Mouse (Mus musculus) urinary bladder, postnatal 4 days (tissue): ENCODE data around the gene Manbal.

ENCODE experiments used
- DNase-seq, 2 experiments: peaks; one replicate each; pipeline ENCODE4 v3.0.0; 2021 to 2022; ENCODE audit warnings: low spot score in 2 of 2

The Manbal gene

DNA sequence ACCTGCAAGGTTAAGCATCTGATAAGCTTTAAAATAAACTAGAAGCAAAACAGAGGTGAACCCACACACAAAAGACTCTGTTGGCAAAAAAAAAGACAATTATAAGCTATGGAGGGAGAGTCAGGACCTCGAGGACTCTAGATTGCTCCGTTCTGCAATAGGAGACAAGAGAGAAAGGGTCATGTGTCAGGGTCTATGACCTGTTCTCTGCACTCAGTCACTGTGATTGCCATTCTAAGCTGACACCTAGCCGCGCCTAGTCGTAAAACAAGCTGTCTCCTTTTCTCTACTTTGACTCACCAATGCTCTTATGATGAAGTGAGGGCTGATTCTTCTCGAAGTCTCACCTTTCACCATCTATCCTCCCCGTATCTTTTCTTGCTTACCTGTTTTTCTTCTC, 45.1 kb downstream of the Manbal start:
- no peak for DNase-seq

- no peak for DNase-seq
Measured at GRCm38 (mm10) chr2:157417229-157417628, 49.8 kb downstream of the Manbal start.

GRCm38 (mm10) chr2:157418206-157418605, 50.8 kb downstream of the Manbal start, which contains the start of gene Src:
Src (plus strand) TSS chr2:157418444.
- DNase-seq: no peak

GRCm38 (mm10) chr2:157418609-157419071, 51.2 kb downstream of the Manbal start:
- DNase-seq: no peak

- no peak for DNase-seq
Measured at GRCm38 (mm10) chr2:157419506-157419905, 52.1 kb downstream of the Manbal start.

GRCm38 (mm10) chr2:157420404-157420803, 53.0 kb downstream of the Manbal start:
- no peak for DNase-seq

GRCm38 (mm10) chr2:157422062-157422655, 54.8 kb downstream of the Manbal start:
- DNase-seq: no peak

DNA sequence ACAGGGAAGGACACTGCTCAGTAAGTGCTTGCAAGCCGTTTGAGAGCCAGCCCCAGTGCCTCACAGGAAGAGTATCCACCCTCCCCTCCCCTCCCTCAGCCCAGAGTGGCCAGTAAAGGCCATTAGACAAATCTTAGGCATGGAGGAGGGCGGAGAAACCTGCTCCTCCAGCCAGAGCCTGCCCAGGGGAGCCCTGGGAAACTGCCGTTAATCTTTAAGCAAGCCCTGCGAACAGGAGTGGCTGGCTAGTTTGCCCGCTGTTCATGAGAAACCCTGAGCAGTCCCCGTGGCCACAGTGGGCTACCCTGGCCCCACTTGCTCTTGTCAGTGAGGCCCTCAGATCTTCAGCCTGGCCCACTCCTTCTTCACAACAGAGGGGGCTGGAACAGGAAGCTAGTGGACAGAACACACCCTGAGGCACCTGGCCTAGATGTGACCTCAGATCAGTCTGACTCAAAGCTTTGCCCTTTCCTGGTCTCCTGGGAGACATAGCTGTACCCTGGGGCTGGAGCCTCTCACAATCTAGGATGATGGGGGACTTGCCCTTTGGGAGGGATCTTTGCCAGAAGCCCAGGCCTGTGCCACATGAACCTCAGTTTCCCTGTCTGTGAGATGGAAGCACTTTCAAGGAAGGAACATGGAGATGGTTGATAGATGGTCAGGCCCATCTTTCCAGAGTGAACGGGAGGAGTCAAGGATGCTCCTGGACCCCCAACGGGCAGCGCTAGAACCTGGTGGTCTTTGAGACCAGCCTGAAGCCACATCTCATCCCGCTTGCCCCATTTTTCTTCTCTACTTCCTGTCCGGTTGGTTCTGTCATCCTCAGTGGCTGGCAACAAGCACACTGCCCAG, 55.7 kb downstream of the Manbal start:
- no peak for DNase-seq

DNA sequence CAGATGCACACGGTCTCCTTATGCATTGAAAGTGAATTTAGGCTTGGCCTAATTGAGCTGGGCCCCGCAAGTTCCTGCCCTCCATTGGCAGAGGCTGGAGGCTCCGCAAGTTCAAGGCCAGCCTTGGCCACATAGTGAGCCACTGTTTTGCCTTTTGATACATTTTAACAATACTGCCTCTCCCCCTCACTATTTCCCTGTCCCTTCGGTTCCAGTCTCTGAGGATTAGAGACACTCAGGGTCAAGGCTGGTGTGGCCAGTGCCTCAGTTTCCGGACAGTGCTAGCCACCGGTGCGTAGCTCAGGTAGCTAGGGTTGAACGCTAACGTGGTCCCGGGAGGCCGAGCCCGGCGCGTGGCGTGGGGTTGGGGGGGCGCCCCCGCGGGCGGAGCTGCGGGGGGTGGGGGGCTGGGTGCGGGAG, 56.3 kb downstream of the Manbal start:
- DNase-seq: no peak

DNA sequence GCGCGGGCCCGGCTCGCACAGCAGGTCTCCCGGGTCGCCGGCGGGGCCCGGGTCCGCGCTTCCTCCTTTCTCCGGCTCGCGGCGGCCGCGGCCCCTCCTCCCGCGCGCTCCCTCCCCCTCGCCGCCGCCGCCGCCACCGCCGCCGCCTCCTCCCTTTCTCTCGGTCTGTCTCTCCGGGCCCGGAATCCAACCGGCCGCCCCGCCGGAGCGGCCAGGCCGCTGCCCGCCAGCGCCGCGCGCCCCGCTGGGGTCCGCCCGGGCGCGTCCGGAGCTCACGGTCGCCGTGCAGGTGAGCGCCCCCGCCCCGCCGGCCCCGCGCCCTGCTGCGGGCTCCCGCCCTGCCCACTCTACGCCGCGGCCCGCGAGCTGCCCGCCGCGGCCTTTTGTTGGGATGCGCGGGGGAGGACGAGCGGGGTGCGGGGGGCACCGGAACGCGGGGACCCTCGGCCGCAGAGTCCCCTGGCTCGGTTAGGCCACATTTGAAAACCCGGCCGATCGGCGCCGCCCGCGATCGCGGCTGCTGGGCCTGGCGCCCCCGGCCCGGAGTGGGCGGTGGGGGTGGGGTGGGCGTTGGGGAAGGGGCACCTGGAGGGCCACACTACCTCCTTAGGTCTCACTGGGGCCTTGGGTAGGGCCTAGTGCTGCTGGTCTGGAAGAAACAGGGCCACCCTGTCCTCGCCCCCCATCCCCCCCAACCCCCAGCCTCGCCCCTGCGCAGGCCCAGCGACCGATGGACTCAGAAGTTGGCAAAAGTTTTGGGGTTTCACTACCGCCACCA, 56.9 kb downstream of the Manbal start:
- DNase-seq: no peak

DNA sequence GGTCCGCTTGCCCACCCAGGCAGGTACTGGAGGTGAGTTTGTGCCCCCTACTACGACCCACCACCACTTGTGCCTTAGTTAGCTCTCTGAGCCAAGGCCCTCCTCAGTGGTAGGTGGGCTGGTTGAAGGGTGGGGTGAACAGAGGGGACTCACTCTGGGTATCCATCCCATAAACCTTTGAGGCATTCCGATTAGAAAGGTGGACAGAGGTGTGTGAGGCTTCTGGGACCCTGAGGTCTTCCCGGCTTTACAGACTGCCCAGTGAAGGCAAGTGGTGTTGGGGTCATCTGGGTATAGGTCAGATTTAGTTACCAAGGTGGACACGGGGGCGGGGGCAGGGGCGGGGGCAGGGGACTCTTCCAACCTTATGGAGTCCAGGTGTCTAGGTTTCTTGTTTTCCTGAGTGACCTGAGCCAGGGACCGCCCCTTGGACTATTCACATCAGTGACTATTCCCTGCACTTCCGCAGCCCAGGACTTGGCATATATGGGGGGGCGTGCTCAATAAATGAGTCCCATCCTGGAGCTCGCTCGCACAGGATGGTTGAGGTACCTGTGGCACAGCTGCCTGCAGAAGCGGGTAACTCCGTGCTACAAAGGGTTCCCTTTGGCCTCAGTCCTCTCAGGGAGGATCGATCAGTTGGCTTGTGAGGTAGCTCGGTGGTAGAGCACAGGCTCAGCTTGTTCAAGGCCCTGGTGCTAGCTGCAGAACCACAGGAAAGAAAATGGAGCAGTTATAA, 57.7 kb downstream of the Manbal start:
- DNase-seq: no peak

DNA sequence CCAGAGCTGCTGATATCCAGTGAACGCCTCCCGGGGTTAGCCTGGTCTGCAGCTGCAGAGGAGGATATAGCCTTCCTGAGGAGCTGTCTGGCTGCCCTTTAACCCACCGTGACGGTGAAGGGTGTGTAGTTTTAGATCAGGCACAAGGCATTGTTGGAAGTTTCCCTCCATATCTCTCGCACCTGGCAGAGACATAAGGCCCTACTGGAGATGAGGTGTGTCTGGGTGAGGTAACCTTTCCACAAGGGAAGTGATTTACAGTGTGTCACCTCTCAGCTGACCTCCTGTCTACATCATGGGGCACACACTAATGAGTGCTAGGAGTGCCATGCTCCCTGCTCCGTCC, 58.2 kb downstream of the Manbal start:
- no peak for DNase-seq

- no peak for DNase-seq
Measured at GRCm38 (mm10) chr2:157426171-157426570, 58.8 kb downstream of the Manbal start.

- no peak for DNase-seq
Measured at GRCm38 (mm10) chr2:157427164-157427563, 59.8 kb downstream of the Manbal start.

- DNase-seq: no peak
Measured at GRCm38 (mm10) chr2:157428351-157429139, 61.2 kb downstream of the Manbal start.

DNA sequence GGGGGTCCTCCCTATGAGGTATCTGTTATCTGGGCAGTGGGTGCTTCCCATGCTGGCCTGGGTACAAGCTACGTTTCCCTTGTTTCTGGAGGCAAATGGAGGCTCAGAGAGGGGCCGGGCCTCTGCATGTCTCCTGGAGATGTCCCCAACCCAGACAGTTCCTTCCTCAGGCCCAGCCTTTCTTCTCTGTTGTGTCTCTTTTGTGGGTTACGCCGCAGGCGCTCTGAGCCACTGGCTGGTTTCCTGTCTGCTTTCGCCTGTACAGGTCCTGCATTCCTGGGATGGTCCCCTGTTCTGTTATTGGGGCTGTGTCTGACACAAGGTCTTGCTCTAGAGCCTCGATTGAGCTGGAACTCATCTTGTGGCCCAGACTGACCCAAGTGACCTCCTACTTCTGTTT, 62.3 kb downstream of the Manbal start:
- no peak for DNase-seq

- DNase-seq: no peak
Measured at GRCm38 (mm10) chr2:157430667-157431429, 63.5 kb downstream of the Manbal start.

DNA sequence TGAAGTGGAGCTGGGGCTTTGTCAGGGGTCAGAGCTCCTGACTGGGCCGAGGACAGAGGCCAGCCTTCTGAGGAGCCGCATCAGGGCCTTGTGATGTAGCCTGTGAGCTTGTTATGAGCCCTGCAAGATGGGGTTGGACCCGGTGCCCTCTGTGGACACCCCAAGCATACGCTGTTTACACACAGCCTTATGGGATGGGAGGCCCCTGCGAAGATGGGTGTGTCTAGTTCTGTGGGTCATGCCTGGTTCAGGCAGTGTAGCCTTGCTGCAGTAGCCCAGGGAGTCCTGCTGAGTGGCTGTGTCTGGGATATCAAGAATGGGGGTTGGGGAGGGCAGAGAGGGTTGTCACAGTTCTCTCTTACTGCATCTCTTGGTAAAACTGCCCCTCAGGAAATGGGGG, 64.5 kb downstream of the Manbal start:
- DNase-seq: no peak

DNA sequence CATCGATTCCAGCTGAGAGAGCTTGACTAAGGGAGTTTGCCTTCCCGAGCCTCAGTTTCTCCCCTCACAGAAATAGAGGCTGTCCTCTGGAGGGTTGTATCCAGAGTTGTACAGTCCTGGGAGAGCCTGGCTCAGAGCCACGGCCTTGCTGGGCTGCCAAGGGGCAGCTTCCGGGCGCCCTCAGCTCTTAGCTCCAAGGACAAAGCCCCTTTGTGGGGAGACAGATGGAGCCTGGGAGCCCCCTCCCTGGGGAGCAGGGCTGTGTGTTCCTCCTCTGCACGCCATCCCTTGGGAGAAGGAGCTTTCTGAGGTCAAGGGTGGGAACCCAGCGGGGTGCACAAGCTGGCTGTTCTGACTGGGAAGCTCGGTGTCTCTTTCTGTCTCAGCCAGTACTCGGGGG, 65.1 kb downstream of the Manbal start:
- DNase-seq: no peak

- no peak for DNase-seq
Measured at GRCm38 (mm10) chr2:157434041-157434440, 66.6 kb downstream of the Manbal start.
